8 mouse cellular contexts compared by ENCODE assay signal in genomic region chr14:75899566-75899965, GRCm38 (mm10). TPM values are rescaled to one million over a fixed set of nuclear protein-coding genes. Genes with fewer than 3 reads are reported as not detected.
DNase-seq lines count a peak whose midpoint lies in the region; ATAC-seq and TF ChIP-seq lines count a peak whose summit lies in the region.

No protein-coding gene starts in this region.

- ATAC-seq in embryonic facial prominence, embryonic 11.5 days (replicated peaks; ENCODE audit: insufficient number of reproducible peaks, low FRiP score, low TSS enrichment, low read depth) = 0 out of 2 replicates have a peak, but pooled peaks have one; percentile 29
- ATAC-seq in kidney, postnatal 0 days (replicated peaks; ENCODE audit: low FRiP score, low read depth) = peak; percentile 63; the same call in 1 of the 2 replicates
- ATAC-seq in neural tube, embryonic 11.5 days (ENCODE audit: insufficient read depth, low FRiP score, low TSS enrichment) = 0 out of 2 replicates have a peak, but pooled peaks have one; percentile 23
- ATAC-seq in stomach, embryonic 15.5 days (ENCODE audit: insufficient read depth, low FRiP score, low read depth) = peak; percentile 65

- WGBS in embryonic facial prominence, embryonic 11.5 days = 32% methylated on average over 4 of the region's 4 CpGs
- WGBS in heart, embryonic 10.5 days = 29% methylated on average over 4 of the region's 4 CpGs
- WGBS in kidney, postnatal 0 days = 14% methylated on average over 4 of the region's 4 CpGs
- 16% methylated on average over 4 of the region's 4 CpGs for WGBS in liver, adult 2 months
- 25% methylated on average over 4 of the region's 4 CpGs for WGBS in neural tube, embryonic 11.5 days
- 23% methylated on average over 4 of the region's 4 CpGs for WGBS in stomach, embryonic 15.5 days

- no peak for TF ChIP-seq POLR2A in liver, adult 2 months (IDR thresholded peaks at IDR 0.05; ENCODE audit: extremely low read depth, insufficient read depth, low read length)

- no peaks in the 10 kb centered on the region for H3K9me3 ChIP-seq in embryonic facial prominence, embryonic 11.5 days (replicated peaks; ENCODE audit: control insufficient read depth, low read length)
- no peaks in the 10 kb centered on the region for H3K9me3 ChIP-seq in heart, embryonic 10.5 days
- H3K9me3 ChIP-seq in kidney, postnatal 0 days (replicated peaks; ENCODE audit: low read length) = no peaks in the 10 kb centered on the region
- no peaks in the 10 kb centered on the region for H3K9me3 ChIP-seq in neural tube, embryonic 11.5 days (ENCODE audit: control insufficient read depth, low read length)
- H3K9me3 ChIP-seq in stomach, embryonic 15.5 days = no peaks in the 10 kb centered on the region

- H3K9ac ChIP-seq in embryonic facial prominence, embryonic 11.5 days (replicated peaks; ENCODE audit: low read length) = no peak overlapping the region
- no peak overlapping the region for H3K9ac ChIP-seq in kidney, postnatal 0 days (ENCODE audit: low read depth, low read length)
- no peak overlapping the region for H3K9ac ChIP-seq in liver, adult 2 months (ENCODE audit: low read depth, low read length)
- H3K9ac ChIP-seq in neural tube, embryonic 11.5 days (ENCODE audit: low read length) = no peak overlapping the region
- no peak overlapping the region for H3K9ac ChIP-seq in stomach, embryonic 15.5 days

- TF ChIP-seq CTCF in kidney, postnatal 0 days (IDR thresholded peaks at IDR 0.05; ENCODE audit: low read depth) = peak; percentile 87
- TF ChIP-seq CTCF in liver, adult 2 months (IDR thresholded peaks at IDR 0.05; ENCODE audit: low read depth, low read length) = peak; percentile 89

- H3K27me3 ChIP-seq in embryonic facial prominence, embryonic 11.5 days (ENCODE audit: control insufficient read depth, insufficient read depth, low read length) = no peaks in the 10 kb centered on the region
- no peaks in the 10 kb centered on the region for H3K27me3 ChIP-seq in heart, embryonic 10.5 days (ENCODE audit: insufficient read depth, poor library complexity, severe bottlenecking)
- no peaks in the 10 kb centered on the region for H3K27me3 ChIP-seq in kidney, postnatal 0 days (ENCODE audit: insufficient read depth, low read length)
- H3K27me3 ChIP-seq in liver, adult 2 months (ENCODE audit: control insufficient read depth, insufficient read depth, low read length) = no peaks in the 10 kb centered on the region
- no peaks in the 10 kb centered on the region for H3K27me3 ChIP-seq in neural tube, embryonic 11.5 days (ENCODE audit: control insufficient read depth, insufficient read depth, low read length)
- H3K27me3 ChIP-seq in stomach, embryonic 15.5 days (replicated peaks) = no peaks in the 10 kb centered on the region

- peak; percentile 81 for DNase-seq in 416B (ENCODE audit: low read depth)
- peak; percentile 91 for DNase-seq in adrenal gland, postnatal 14 days
- DNase-seq in embryonic facial prominence, embryonic 11.5 days (ENCODE audit: low spot score) = peak; percentile 87
- DNase-seq in heart, embryonic 10.5 days (ENCODE audit: low spot score) = peak; percentile 85
- peak; percentile 81 for DNase-seq in kidney, postnatal 0 days (ENCODE audit: low spot score)
- DNase-seq in liver, adult 2 months (ENCODE audit: extremely low read depth, low read depth, low spot score) = peak; percentile 27
- peak; percentile 86 for DNase-seq in neural tube, embryonic 11.5 days (ENCODE audit: low spot score)

- H3K4me2 ChIP-seq in embryonic facial prominence, embryonic 11.5 days (ENCODE audit: low read depth, low read length) = no peak overlapping the region
- no peak overlapping the region for H3K4me2 ChIP-seq in kidney, postnatal 0 days (ENCODE audit: low read length)
- no peak overlapping the region for H3K4me2 ChIP-seq in neural tube, embryonic 11.5 days (ENCODE audit: low read depth)
- H3K4me2 ChIP-seq in stomach, embryonic 15.5 days = no peak overlapping the region

- no peaks in the 10 kb centered on the region for H3K79me2 ChIP-seq in liver, adult 2 months (ENCODE audit: control insufficient read depth, insufficient read depth, low read length)

- H3K4me3 ChIP-seq in embryonic facial prominence, embryonic 11.5 days (ENCODE audit: low read depth, low read length) = no peak overlapping the region
- no peak overlapping the region for H3K4me3 ChIP-seq in heart, embryonic 10.5 days
- no peak overlapping the region for H3K4me3 ChIP-seq in kidney, postnatal 0 days (replicated peaks; ENCODE audit: low read depth, low read length)
- no peak overlapping the region for H3K4me3 ChIP-seq in liver, adult 2 months (ENCODE audit: insufficient read depth, low read depth, low read length)
- H3K4me3 ChIP-seq in neural tube, embryonic 11.5 days (ENCODE audit: low read depth, low read length) = no peak overlapping the region
- H3K4me3 ChIP-seq in stomach, embryonic 15.5 days (replicated peaks) = no peak overlapping the region

- H3K36me3 ChIP-seq in embryonic facial prominence, embryonic 11.5 days (replicated peaks; ENCODE audit: control insufficient read depth, insufficient read depth, low read depth, low read length) = no peaks in the 10 kb centered on the region
- H3K36me3 ChIP-seq in heart, embryonic 10.5 days = peaks cover 23% of the 10 kb centered on the region
- 0 out of 2 replicates have a peak, but pooled peaks cover 8% of the 10 kb centered on the region for H3K36me3 ChIP-seq in kidney, postnatal 0 days (ENCODE audit: insufficient read depth, low read length)
- H3K36me3 ChIP-seq in liver, adult 2 months (ENCODE audit: control insufficient read depth, insufficient read depth, low read length) = peaks cover 13% of the 10 kb centered on the region
- no peaks in the 10 kb centered on the region for H3K36me3 ChIP-seq in neural tube, embryonic 11.5 days (ENCODE audit: control insufficient read depth, insufficient read depth, low read length)
- 0 out of 2 replicates have a peak, but pooled peaks cover 6% of the 10 kb centered on the region for H3K36me3 ChIP-seq in stomach, embryonic 15.5 days

- no peak overlapping the region for H3K27ac ChIP-seq in embryonic facial prominence, embryonic 11.5 days (replicated peaks; ENCODE audit: low read depth, low read length)
- no peak overlapping the region for H3K27ac ChIP-seq in heart, embryonic 10.5 days
- H3K27ac ChIP-seq in kidney, postnatal 0 days = no peak overlapping the region
- H3K27ac ChIP-seq in liver, adult 2 months (replicated peaks; ENCODE audit: insufficient read depth, low read depth, low read length) = no peak overlapping the region
- no peak overlapping the region for H3K27ac ChIP-seq in neural tube, embryonic 11.5 days (ENCODE audit: low read depth, low read length)
- H3K27ac ChIP-seq in stomach, embryonic 15.5 days = no peak overlapping the region

- H3K4me1 ChIP-seq in embryonic facial prominence, embryonic 11.5 days (ENCODE audit: control insufficient read depth, insufficient read depth, low read length) = no peaks in the 10 kb centered on the region
- no peaks in the 10 kb centered on the region for H3K4me1 ChIP-seq in heart, embryonic 10.5 days
- H3K4me1 ChIP-seq in kidney, postnatal 0 days (replicated peaks; ENCODE audit: insufficient read depth, low read length) = no peaks in the 10 kb centered on the region
- H3K4me1 ChIP-seq in liver, adult 2 months (ENCODE audit: control insufficient read depth, insufficient read depth, low read length) = no peaks in the 10 kb centered on the region
- peaks cover 2% of the 10 kb centered on the region; the same call in 1 of the 2 replicates for H3K4me1 ChIP-seq in neural tube, embryonic 11.5 days (ENCODE audit: control insufficient read depth, insufficient read depth, low read length)
- H3K4me1 ChIP-seq in stomach, embryonic 15.5 days = 0 out of 2 replicates have a peak, but pooled peaks cover 6% of the 10 kb centered on the region

RNA-seq across cellular contexts. Expression of gene Tpt1, which starts 54.7 kb away (rescaled TPM):
- total RNA-seq in adrenal gland, postnatal 14 days (2021) = 2,745 and 3,054 TPM in 2 replicates
- 1,068 and 1,141 TPM in 2 replicates for polyA plus RNA-seq in embryonic facial prominence, embryonic 11.5 days (2014; fragmentation: Nextera tagmentation; extraction: Ambion mirVana)
- polyA plus RNA-seq in heart, embryonic 10.5 days (2016; fragmentation: Nextera tagmentation; extraction: Ambion mirVana) = 737 and 812 TPM in 2 replicates
- 1,400 and 1,543 TPM in 2 replicates for polyA plus RNA-seq in kidney, postnatal 0 days (2015; fragmentation: Nextera tagmentation; extraction: Ambion mirVana)
- total RNA-seq in liver, adult 2 months (2014; rRNA removed) = 1,382 and 1,429 TPM in 2 replicates
- 1,392 and 1,422 TPM in 2 replicates for polyA plus RNA-seq in liver, adult 2 months (2012; rRNA removed)
- 993 and 1,049 TPM in 2 replicates for polyA plus RNA-seq in neural tube, embryonic 11.5 days (2014; fragmentation: Nextera tagmentation; extraction: Ambion mirVana)
- polyA plus RNA-seq in stomach, embryonic 15.5 days (2015; fragmentation: Nextera tagmentation; extraction: Ambion mirVana) = 999 and 1,085 TPM in 2 replicates

RNA-seq across cellular contexts. Expression of gene Kctd4, which starts 55.2 kb away (rescaled TPM):
- not detected in 2 replicates for total RNA-seq in adrenal gland, postnatal 14 days (2021)
- polyA plus RNA-seq in embryonic facial prominence, embryonic 11.5 days (2014; fragmentation: Nextera tagmentation; extraction: Ambion mirVana) = 0.34 and 0.38 TPM in 2 replicates
- 0.33 and 0.34 TPM in 2 replicates for polyA plus RNA-seq in heart, embryonic 10.5 days (2016; fragmentation: Nextera tagmentation; extraction: Ambion mirVana)
- polyA plus RNA-seq in kidney, postnatal 0 days (2015; fragmentation: Nextera tagmentation; extraction: Ambion mirVana) = 0.20 and 0.24 TPM in 2 replicates
- total RNA-seq in liver, adult 2 months (2014; rRNA removed) = not detected in 2 replicates
- polyA plus RNA-seq in liver, adult 2 months (2012; rRNA removed) = not detected in 2 replicates
- polyA plus RNA-seq in neural tube, embryonic 11.5 days (2014; fragmentation: Nextera tagmentation; extraction: Ambion mirVana) = 1.7 and 2.0 TPM in 2 replicates
- 0.27 and 0.40 TPM in 2 replicates for polyA plus RNA-seq in stomach, embryonic 15.5 days (2015; fragmentation: Nextera tagmentation; extraction: Ambion mirVana)

Comparison
In these comparisons a context has a peak if more than half of its experiments do, and no peak if none do; other contexts are left out.
1. DNase-seq: peak in every context shown above with its lines; median percentile 91 in adrenal gland, postnatal 14 days; 87 in embryonic facial prominence, embryonic 11.5 days; 86 in neural tube, embryonic 11.5 days; 85 in heart, embryonic 10.5 days; 81 in 416B; 81 in kidney, postnatal 0 days; 27 in liver, adult 2 months.